Mouse (Mus musculus): Measurements from ENCODE around the gene Fam114a2.

Gene Fam114a2

GRCm38 (mm10) chr11:57434153-57434552, 84.3 kb downstream of the Fam114a2 start:
- DNase-seq (ENCODE audit: low spot score in 2 of 2) = no peak
